Mouse (Mus musculus) cerebellum, adult 2 months (tissue): ENCODE data around the gene Pak6.

Experiments
- CTCF ChIP-seq: fragments of 200-500 bp; IDR thresholded peaks from 2 replicates; pipeline ENCODE4 v1.5.1; 2011; ENCODE audit warnings: low read depth, mild to moderate bottlenecking, control low read depth, low read length, moderate library complexity, borderline replicate concordance; ENCODE audit not compliant: insufficient read depth
- POLR2A ChIP-seq: fragments of 200-500 bp; IDR thresholded peaks from 2 replicates; pipeline ENCODE4 v1.6.1; 2011; ENCODE audit warnings: low read length, control low read depth, borderline replicate concordance; ENCODE audit not compliant: insufficient read depth

- TF ChIP-seq CTCF (no peak), POLR2A (no peak)
Observed at GRCm38 (mm10) chr2:118671728-118672127, 8.6 kb downstream of the Pak6 start.
